Mouse (Mus musculus): ENCODE data around the gene Nhlrc4. TPM values are rescaled to one million over a fixed set of nuclear protein-coding genes. Genes with fewer than 3 reads are reported as not detected.
A peak's percentile ranks its signal among the peaks of the same experiment; 100 is the strongest.

Gene Nhlrc4
- total RNA-seq, 2 experiments from 2014 or later = 1.3 to 1.5 TPM

- peak; percentile 51 to 70 for DNase-seq (ENCODE audit: low spot score in 2 of 2)
- Histone ChIP-seq H3K4me3 (peak overlapping the region; percentile 10), H3K27ac (peak overlapping the region; percentile 86)
- no peak for TF ChIP-seq CTCF (conservative IDR thresholded peaks at IDR 0.05)
These were observed 31.4 kb downstream of the Nhlrc4 start for GRCm38 (mm10) chr17:25913186-25913876.

GRCm38 (mm10) chr17:25911816-25912215 lies 32.9 kb downstream of the Nhlrc4 start:
- peak overlapping the region; percentile 85 for H3K27ac ChIP-seq
- no peak for DNase-seq (ENCODE audit: low spot score in 2 of 2)
- TF ChIP-seq CTCF (conservative IDR thresholded peaks at IDR 0.05) = no peak
- H3K4me3 ChIP-seq = no peak overlapping the region

DNA sequence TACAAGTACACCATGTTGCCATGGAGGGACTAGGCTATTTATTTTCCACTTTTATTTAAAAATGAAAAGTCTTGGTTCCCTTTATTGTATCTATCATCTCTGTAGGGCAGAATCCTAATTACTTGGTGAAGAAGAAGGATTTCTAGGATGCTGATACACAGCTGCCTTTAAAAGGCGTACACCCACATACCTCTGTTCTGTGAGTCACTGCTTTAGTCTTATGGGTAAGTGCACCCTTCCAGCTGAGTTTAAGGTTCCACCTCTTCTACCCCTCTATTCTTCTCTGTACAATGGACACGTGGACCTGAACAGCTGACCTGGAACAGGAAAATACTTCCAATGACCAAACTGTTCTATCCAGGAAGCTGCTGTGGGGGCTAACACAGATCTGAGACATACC lies 37.1 kb downstream of the Nhlrc4 start:
- H3K27ac ChIP-seq = peak overlapping the region; percentile 70
- no peak for TF ChIP-seq CTCF (conservative IDR thresholded peaks at IDR 0.05)
- no peak overlapping the region for H3K4me3 ChIP-seq
- no peak for DNase-seq (ENCODE audit: low spot score in 2 of 2)

- no peak for TF ChIP-seq CTCF (conservative IDR thresholded peaks at IDR 0.05)
- Histone ChIP-seq H3K27ac (no peak overlapping the region), H3K4me3 (no peak overlapping the region)
- no peak for DNase-seq (ENCODE audit: low spot score in 2 of 2)
These were observed 41.7 kb downstream of the Nhlrc4 start for GRCm38 (mm10) chr17:25903061-25903460.

GRCm38 (mm10) chr17:25900193-25900592 lies 44.6 kb downstream of the Nhlrc4 start:
- Histone ChIP-seq H3K27ac (no peak overlapping the region), H3K4me3 (no peak overlapping the region)
- peak; percentile 46 for TF ChIP-seq CTCF (conservative IDR thresholded peaks at IDR 0.05)
- no peak for DNase-seq (ENCODE audit: low spot score in 2 of 2)

DNA sequence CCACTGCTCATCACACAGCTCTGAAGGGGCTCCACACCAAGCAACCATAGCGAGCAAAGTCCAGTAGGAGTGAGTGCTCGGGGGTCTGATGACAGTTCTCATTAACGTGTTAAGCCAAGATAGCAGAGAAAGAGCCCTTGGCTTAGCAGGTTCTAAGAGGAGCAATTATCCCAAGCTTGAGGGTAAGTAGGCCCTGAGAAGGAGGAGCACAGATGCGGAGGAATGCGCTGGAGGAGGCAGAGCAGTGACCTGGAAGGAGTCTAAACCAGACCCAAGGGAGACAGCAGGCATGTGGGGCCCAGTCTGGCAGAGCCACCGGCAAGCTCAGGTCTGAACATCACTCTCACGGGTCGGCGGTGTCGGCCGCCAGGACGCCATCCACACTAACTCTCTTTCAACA lies 48.9 kb downstream of the Nhlrc4 start:
- no peak overlapping the region for H3K4me3 ChIP-seq
- H3K27ac ChIP-seq = peak overlapping the region; percentile 72
- TF ChIP-seq CTCF (conservative IDR thresholded peaks at IDR 0.05) = no peak
- DNase-seq (ENCODE audit: low spot score in 2 of 2) = no peak

- no peak for TF ChIP-seq CTCF (conservative IDR thresholded peaks at IDR 0.05)
These were observed 49.3 kb downstream of the Nhlrc4 start for GRCm38 (mm10) chr17:25895415-25895814.

GRCm38 (mm10) chr17:25893975-25894617 lies 50.7 kb downstream of the Nhlrc4 start:
- H3K4me3 ChIP-seq = no peak overlapping the region
- TF ChIP-seq CTCF (conservative IDR thresholded peaks at IDR 0.05) = peak; percentile 99
- DNase-seq (ENCODE audit: low spot score in 2 of 2) = peak; percentile 65 to 76
- peak overlapping the region; percentile 75 for H3K27ac ChIP-seq

More at GRCm38 (mm10) chr17:25895415-25895814, 49.3 kb downstream of the Nhlrc4 start:
- DNase-seq (ENCODE audit: low spot score in 2 of 2) = no peak
- H3K27ac ChIP-seq = peak overlapping the region; percentile 72
- no peak overlapping the region for H3K4me3 ChIP-seq

Other genes starting within 250 kb of the Nhlrc4 start
- gene Gng13, start 227.8 kb downstream of the Nhlrc4 start, total RNA-seq (2021) = 100 to 1,000 TPM; 106 to 122 TPM
- 1 to 10 TPM; 1.2 to 1.8 TPM for gene Chtf18, start 217.5 kb downstream of the Nhlrc4 start, total RNA-seq (2021)
- gene Rpusd1, start 217.3 kb downstream of the Nhlrc4 start, total RNA-seq (2021) = 10 to 100 TPM; 54.5 to 56.9 TPM
- gene Mslnl, start 208.9 kb downstream of the Nhlrc4 start, total RNA-seq (2021) = not detected
- gene Msln, start 190.6 kb downstream of the Nhlrc4 start, total RNA-seq (2021) = under 1 TPM; 0.51 to 0.69 TPM
- 10 to 100 TPM; 37.4 to 39.8 TPM for gene Narfl, start 171.2 kb downstream of the Nhlrc4 start, total RNA-seq (2021)
- gene Haghl, start 159.3 kb downstream of the Nhlrc4 start, total RNA-seq (2021) = 100 to 1,000 TPM; 116 to 117 TPM
- gene Ccdc78, start 158.4 kb downstream of the Nhlrc4 start, total RNA-seq (2021) = under 1 TPM; 0.49 to 0.51 TPM
- 10 to 100 TPM; 83.0 to 89.3 TPM for gene Fam173a, start 152.1 kb downstream of the Nhlrc4 start, total RNA-seq (2021)
- gene AC134908.4, start 149.3 kb downstream of the Nhlrc4 start, total RNA-seq (2021) = 1 to 10 TPM; 1.4 to 1.9 TPM
- gene Metrn, start 147.8 kb downstream of the Nhlrc4 start, total RNA-seq (2021) = 10 to 100 TPM; 76.9 to 80.3 TPM
- gene Fbxl16, start 135.9 kb downstream of the Nhlrc4 start, total RNA-seq (2021) = 100 to 1,000 TPM; 680 to 699 TPM
- gene Wdr24, start 121.3 kb downstream of the Nhlrc4 start, total RNA-seq (2021) = 10 to 100 TPM; 27.9 to 28.9 TPM
- 10 to 100 TPM; 58.0 to 61.1 TPM for gene Jmjd8, start 116.1 kb downstream of the Nhlrc4 start, total RNA-seq (2021)
- gene Stub1, start 111.6 kb downstream of the Nhlrc4 start, total RNA-seq (2021) = 100 to 1,000 TPM; 164 to 175 TPM
- gene Rhbdl1, start 107.7 kb downstream of the Nhlrc4 start, total RNA-seq (2021) = 10 to 100 TPM; 43.0 to 44.8 TPM
- gene Gm20683, start 103.2 kb downstream of the Nhlrc4 start, total RNA-seq (2021) = 10 to 100 TPM; 30.0 to 33.9 TPM
- 100 to 1,000 TPM in 1 of 2 experiments, 10 to 100 TPM in 1; 95.9 to 107 TPM for gene Rhot2, start 100.1 kb downstream of the Nhlrc4 start, total RNA-seq (2021)
- gene Wdr90, start 83.5 kb downstream of the Nhlrc4 start, total RNA-seq (2021) = 10 to 100 TPM; 21.7 to 24.6 TPM
- gene Mcrip2, start 76.2 kb downstream of the Nhlrc4 start, total RNA-seq (2021) = 10 to 100 TPM; 20.9 to 21.6 TPM
- gene Mettl26, start 69.9 kb downstream of the Nhlrc4 start, total RNA-seq (2021) = 10 to 100 TPM; 39.0 to 39.9 TPM
- 1 to 10 TPM; 1.7 to 2.8 TPM for gene Wfikkn1, start 64.1 kb downstream of the Nhlrc4 start, total RNA-seq (2021)
- 10 to 100 TPM; 50.1 to 51.1 TPM for gene Rab40c, start 25.2 kb downstream of the Nhlrc4 start, total RNA-seq (2021)
- gene Pigq, start within 50 bp of the Nhlrc4 start, total RNA-seq (2021) = 100 to 1,000 TPM; 120 TPM
- gene A930017K11Rik, start 7.6 kb upstream of the Nhlrc4 start, total RNA-seq (2021) = under 1 TPM; 0.41 to 0.64 TPM
- gene Capn15, start 40.8 kb upstream of the Nhlrc4 start, total RNA-seq (2021) = 10 to 100 TPM; 53.6 to 58.8 TPM
- 100 to 1,000 TPM; 108 to 115 TPM for gene Rab11fip3, start 124.6 kb upstream of the Nhlrc4 start, total RNA-seq (2021)
- gene Decr2, start 145.4 kb upstream of the Nhlrc4 start, total RNA-seq (2021) = 10 to 100 TPM; 26.7 to 28.9 TPM
- 1 to 10 TPM; 5.7 to 6.7 TPM for gene Nme4, start 150.6 kb upstream of the Nhlrc4 start, total RNA-seq (2021)
- gene Tmem8, start 168.3 kb upstream of the Nhlrc4 start, total RNA-seq (2021) = 10 to 100 TPM; 14.1 to 14.2 TPM
- 10 to 100 TPM; 59.7 to 63.9 TPM for gene Mrpl28, start 178.5 kb upstream of the Nhlrc4 start, total RNA-seq (2021)
- gene Axin1, start 193.7 kb upstream of the Nhlrc4 start, total RNA-seq (2021) = 10 to 100 TPM; 24.3 to 25.2 TPM